Mouse (Mus musculus) liver, adult 2 months (tissue): ENCODE data around the gene Ticam1. TPM values are rescaled to one million over a fixed set of nuclear protein-coding genes. Genes with fewer than 3 reads are reported as not detected.

ENCODE experiments used
- DNase-seq: peaks from one replicate; pipeline ENCODE4 v3.0.0-alpha.2; 2011; ENCODE audit warnings: low read depth, low spot score; ENCODE audit errors: extremely low read depth
- H3K27ac ChIP-seq: fragments of 200-500 bp; replicated peaks from 2 replicates; pipeline ENCODE4 v1.5.1; 2012; ENCODE audit warnings: low read depth, mild to moderate bottlenecking, control low read depth, inconsistent platforms, low read length; ENCODE audit not compliant: insufficient read depth
- H3K27me3 ChIP-seq: fragments of 200-500 bp; 2 replicates; pipeline ENCODE4 v1.6.1; 2012; ENCODE audit warnings: mild to moderate bottlenecking, moderate library complexity, low read length, inconsistent platforms; ENCODE audit not compliant: control insufficient read depth, insufficient read depth
- H3K36me3 ChIP-seq: fragments of 200-500 bp; 2 replicates; pipeline ENCODE4 v1.6.1; 2012; ENCODE audit warnings: low read length, inconsistent platforms; ENCODE audit not compliant: control insufficient read depth, insufficient read depth
- H3K4me1 ChIP-seq: fragments of 200-500 bp; 2 replicates; pipeline ENCODE4 v1.6.1; 2011; ENCODE audit warnings: low read length; ENCODE audit not compliant: control insufficient read depth, insufficient read depth
- H3K4me3 ChIP-seq: fragments of 200-500 bp; 2 replicates; pipeline ENCODE4 v1.5.1; 2011; ENCODE audit warnings: low read depth, mild to moderate bottlenecking, control low read depth, low read length, moderate library complexity; ENCODE audit not compliant: insufficient read depth
- H3K79me2 ChIP-seq: fragments of 200-500 bp; 2 replicates; pipeline ENCODE4 v1.6.1; 2012; ENCODE audit warnings: inconsistent platforms, mild to moderate bottlenecking, low read length, moderate library complexity; ENCODE audit not compliant: control insufficient read depth, insufficient read depth
- H3K9ac ChIP-seq: fragments of 200-500 bp; 2 replicates; pipeline ENCODE4 v1.6.1; 2012; ENCODE audit warnings: low read depth, mild to moderate bottlenecking, control low read depth, inconsistent platforms, low read length
- CTCF ChIP-seq: fragments of 200-500 bp; IDR thresholded peaks from 2 replicates; pipeline ENCODE4 v1.5.1; 2011; ENCODE audit warnings: low read depth, low read length, control low read depth
- POLR2A ChIP-seq: fragments of 200-500 bp; IDR thresholded peaks from 2 replicates; pipeline ENCODE4 v1.6.1; 2011; ENCODE audit warnings: low read length, control low read depth; ENCODE audit not compliant: insufficient read depth; ENCODE audit errors: extremely low read depth
- WGBS: fragments of 180-500 bp; shearing (Covaris S2); methylation state at CpG from one replicate; pipeline ENCODE4 v1.1.7; 2018; 5-methylcytosine and 5-hydroxymethylcytosine counted together
- polyA plus RNA-seq: library from polyadenylated mRNA; depleted of rRNA; stranded (reverse); fragments of >200 nt; gene quantifications from 2 replicates; pipeline ENCODE4 v1.2.3, GENCODE M21; 2012
- total RNA-seq: library from RNA; depleted of rRNA; stranded (reverse); fragments of >200 nt; gene quantifications from 2 replicates; pipeline ENCODE4 v1.2.3, GENCODE M21; 2014

The Ticam1 gene
- total and polyA plus RNA-seq, 2 experiments, result 2.5 to 27.7 TPM

- TF ChIP-seq POLR2A, result no peak
- TF ChIP-seq CTCF, result peak; percentile 69
- H3K27ac ChIP-seq, result no peak overlapping the region
- H3K9ac ChIP-seq, result no peak overlapping the region
- no peak overlapping the region for H3K4me3 ChIP-seq
- DNase-seq, result no peak
- WGBS, result 62% methylated on average over 8 of the region's 8 CpGs
- no peaks in the 10 kb centered on the region for H3K36me3 ChIP-seq
- H3K27me3 ChIP-seq, result no peaks in the 10 kb centered on the region
- no peaks in the 10 kb centered on the region for H3K79me2 ChIP-seq
- 0 out of 2 replicates have a peak, but pooled peaks cover 6% of the 10 kb centered on the region for H3K4me1 ChIP-seq
Observed at GRCm38 (mm10) chr17:56305826-56306225, 29.2 kb upstream of the Ticam1 start.

- H3K27me3 ChIP-seq, result no peaks in the 10 kb centered on the region
- H3K27ac ChIP-seq, result no peak overlapping the region
- H3K79me2 ChIP-seq, result no peaks in the 10 kb centered on the region
- 0 out of 2 replicates have a peak, but pooled peaks cover 6% of the 10 kb centered on the region for H3K4me1 ChIP-seq
- no peak for DNase-seq
- 73% methylated on average over 9 of the region's 9 CpGs for whole genome bisulfite sequencing
- no peak overlapping the region for H3K9ac ChIP-seq
- no peaks in the 10 kb centered on the region for H3K36me3 ChIP-seq
- no peak overlapping the region for H3K4me3 ChIP-seq
- TF ChIP-seq CTCF (no peak), POLR2A (no peak)
Observed at GRCm38 (mm10) chr17:56305156-56305555, 28.6 kb upstream of the Ticam1 start.

DNA sequence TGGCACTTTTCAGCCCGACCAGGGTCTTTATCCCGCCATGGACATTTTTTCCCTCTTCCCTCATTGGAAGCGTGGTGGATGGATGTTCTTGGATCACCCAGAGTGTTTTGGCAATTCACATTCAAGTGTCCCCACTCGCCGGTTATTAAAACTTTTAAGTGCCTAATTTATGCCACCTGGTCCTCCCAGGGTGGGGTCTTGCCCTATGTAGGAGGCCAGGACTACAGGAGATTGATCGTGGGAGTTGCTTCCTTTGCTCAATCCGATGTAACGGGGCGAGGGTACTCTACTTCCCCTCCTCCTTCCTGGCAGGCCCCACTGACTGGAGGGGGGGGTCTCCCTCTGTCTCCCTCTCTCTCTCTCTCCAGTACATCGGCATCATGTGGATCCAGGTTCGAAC, 28.1 kb upstream of the Ticam1 start:
- H3K36me3 ChIP-seq, result no peaks in the 10 kb centered on the region
- no peaks in the 10 kb centered on the region for H3K79me2 ChIP-seq
- H3K27ac ChIP-seq, result no peak overlapping the region
- H3K4me3 ChIP-seq, result peak overlapping the region; percentile 56; the same call in 1 of the 2 replicates
- no peak overlapping the region for H3K9ac ChIP-seq
- no peak for TF ChIP-seq CTCF
- no peak for TF ChIP-seq POLR2A
- no peaks in the 10 kb centered on the region for H3K27me3 ChIP-seq
- H3K4me1 ChIP-seq, result 0 out of 2 replicates have a peak, but pooled peaks cover 6% of the 10 kb centered on the region
- no peak for DNase-seq
- WGBS, result 42% methylated on average over 11 of the region's 11 CpGs

- Histone ChIP-seq H3K27ac (no peak overlapping the region), H3K79me2 (no peaks in the 10 kb centered on the region), H3K9ac (peak overlapping the region; percentile 48), H3K36me3 (no peaks in the 10 kb centered on the region), H3K27me3 (no peaks in the 10 kb centered on the region), H3K4me1 (0 out of 2 replicates have a peak, but pooled peaks cover 6% of the 10 kb centered on the region), H3K4me3 (peak overlapping the region; percentile 56)
- TF ChIP-seq CTCF (no peak), POLR2A (no peak)
- DNase-seq, result peak; percentile 66
- under 1% methylated on average over 68 of the region's 68 CpGs for WGBS
Observed at GRCm38 (mm10) chr17:56303847-56304586, 27.4 kb upstream of the Ticam1 start.

DNA sequence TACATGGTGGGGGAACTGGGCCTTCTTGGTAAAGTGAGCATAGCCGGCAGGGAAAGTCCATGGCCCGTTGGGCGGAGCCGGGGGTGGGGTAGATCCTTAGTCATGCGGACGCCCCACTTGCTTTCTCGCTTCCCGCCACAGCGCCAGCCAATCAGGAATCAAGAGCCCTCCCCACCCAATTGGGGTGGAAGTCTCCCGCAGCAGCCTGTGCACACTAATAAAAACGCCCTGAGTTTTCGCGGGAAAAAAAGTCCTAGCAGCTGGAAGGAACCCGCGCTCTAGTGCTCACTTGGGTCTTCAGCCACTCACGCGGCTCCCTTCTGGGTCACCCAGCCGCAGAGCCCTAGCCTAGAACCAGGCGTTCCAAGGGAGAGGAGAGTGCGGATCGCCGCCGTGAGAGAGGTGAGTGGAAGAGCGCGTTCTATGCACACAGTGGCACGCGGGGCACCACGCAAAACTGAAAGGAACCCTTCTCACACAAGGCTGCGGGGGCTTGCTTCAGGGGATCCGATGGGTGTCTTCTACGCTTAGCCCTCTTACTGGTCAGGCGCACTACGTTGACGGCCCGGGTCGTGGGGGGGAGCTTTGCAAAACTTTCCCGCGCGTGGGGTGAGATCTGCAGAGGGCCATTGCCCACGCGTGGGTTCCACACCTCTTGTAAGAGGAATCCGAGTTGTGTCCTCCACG, 26.7 kb upstream of the Ticam1 start, which contains the start of gene Uhrf1:
Uhrf1 (plus strand) TSS at position 162 of the 687 bp plus-strand sequence.
- Histone ChIP-seq H3K4me3 (peak within 1 kb of the TSS; percentile 56), H3K27me3 (no peaks in the 10 kb centered on the region), H3K36me3 (no peaks in the 10 kb centered on the region), H3K27ac (no peak within 1 kb of the TSS), H3K79me2 (no peaks in the 10 kb centered on the region), H3K4me1 (0 out of 2 replicates have a peak, but pooled peaks cover 6% of the 10 kb centered on the region), H3K9ac (peak within 1 kb of the TSS; percentile 48)
- WGBS, result under 1% methylated on average over 43 of the region's 43 CpGs
- no peak for TF ChIP-seq CTCF
- TF ChIP-seq POLR2A, result no peak
- peak; percentile 54 for DNase-seq

- DNase-seq, result no peak
- WGBS, result 22% methylated on average over 13 of the region's 13 CpGs
- no peaks in the 10 kb centered on the region for H3K79me2 ChIP-seq
- no peak overlapping the region for H3K4me3 ChIP-seq
- H3K27me3 ChIP-seq, result no peaks in the 10 kb centered on the region
- no peaks in the 10 kb centered on the region for H3K36me3 ChIP-seq
- no peak overlapping the region for H3K9ac ChIP-seq
- no peak overlapping the region for H3K27ac ChIP-seq
- 0 out of 2 replicates have a peak, but pooled peaks cover 6% of the 10 kb centered on the region for H3K4me1 ChIP-seq
- no peak for TF ChIP-seq CTCF
- no peak for TF ChIP-seq POLR2A
Observed at GRCm38 (mm10) chr17:56302363-56302996, 25.9 kb upstream of the Ticam1 start.
